Mouse (Mus musculus) kidney, embryonic 14.5 days (tissue): ENCODE measurements around the gene Nptx2. TPM values are rescaled to one million over a fixed set of nuclear protein-coding genes. Genes with fewer than 3 reads are reported as not detected.

Source experiments
- ATAC-seq: fragments of 200-750 bp; cut with Nextera tagmentation; 2 replicates; pipeline ENCODE4 v1.8.0; 2017; ENCODE audit warnings: moderate number of reproducible peaks, mild to moderate bottlenecking, moderate TSS enrichment, moderate library complexity; ENCODE audit not compliant: low FRiP score, low TSS enrichment
- H3K27ac ChIP-seq: fragments of 300-500 bp; sonication (generic); 2 replicates; pipeline ENCODE4 v1.5.1; 2014; ENCODE audit warnings: low read depth, mild to moderate bottlenecking, low read length, moderate library complexity, mixed read lengths
- H3K27me3 ChIP-seq: fragments of 300-500 bp; sonication (generic); 2 replicates; pipeline ENCODE4 v1.6.1; 2014; ENCODE audit warnings: mild to moderate bottlenecking, low read length; ENCODE audit not compliant: control insufficient read depth, insufficient read depth
- H3K36me3 ChIP-seq: fragments of 300-500 bp; sonication (generic); 2 replicates; pipeline ENCODE4 v1.6.1; 2014; ENCODE audit warnings: low read length, mixed read lengths; ENCODE audit not compliant: control insufficient read depth, insufficient read depth
- H3K4me1 ChIP-seq: fragments of 300-500 bp; sonication (generic); 2 replicates; pipeline ENCODE4 v1.6.1; 2014; ENCODE audit warnings: low read length, mixed read lengths; ENCODE audit not compliant: control insufficient read depth, insufficient read depth
- H3K4me2 ChIP-seq: fragments of 300-500 bp; sonication (generic); replicated peaks from 2 replicates; pipeline ENCODE4 v1.6.1; 2014; ENCODE audit warnings: low read depth, mild to moderate bottlenecking, low read length
- H3K4me3 ChIP-seq: fragments of 300-500 bp; sonication (generic); 2 replicates; pipeline ENCODE4 v1.5.1; 2014; ENCODE audit warnings: mild to moderate bottlenecking, low read length
- H3K9ac ChIP-seq: fragments of 300-500 bp; sonication (generic); 2 replicates; pipeline ENCODE4 v1.6.1; 2014; ENCODE audit warnings: low read depth, mild to moderate bottlenecking, low read length, moderate library complexity
- H3K9me3 ChIP-seq: fragments of 300-500 bp; sonication (generic); 2 replicates; pipeline ENCODE4 v1.6.1; 2016; ENCODE audit warnings: low read length; ENCODE audit not compliant: control insufficient read depth
- WGBS: fragments of 180-500 bp; shearing (Covaris S2); extraction: QIAGEN DNeasy Blood & Tissue Kit; methylation state at CpG from one replicate; pipeline ENCODE4 v1.1.7; 2014; 5-methylcytosine and 5-hydroxymethylcytosine counted together
- polyA plus RNA-seq: library from polyadenylated mRNA; unstranded; fragments of >200 nt; fragmentation: Nextera tagmentation; extraction: Ambion mirVana; gene quantifications from 2 replicates; pipeline ENCODE4 v1.2.1, GENCODE M21; 2014

Nptx2 gene
- polyA plus RNA-seq, result 0.59 and 0.80 TPM in 2 replicates

GRCm38 (mm10) chr5:144545653-144546422 lies at the start of gene Nptx2:
Gene Nptx2 (plus strand): TSS chr5:144545902.
- Histone ChIP-seq H3K27ac (no peak within 1 kb of the TSS), H3K27me3 (peaks cover 60% of the 10 kb centered on the region), H3K4me1 (no peaks in the 10 kb centered on the region), H3K9ac (peak within 1 kb of the TSS; percentile 31; the same call in 1 of the 2 replicates), H3K4me2 (peak within 1 kb of the TSS; percentile 46), H3K9me3 (no peaks in the 10 kb centered on the region), H3K36me3 (no peaks in the 10 kb centered on the region), H3K4me3 (peak within 1 kb of the TSS; percentile 34)
- ATAC-seq, result peak; percentile 99
- under 1% methylated on average over 90 of the region's 99 CpGs for WGBS

GRCm38 (mm10) chr5:144496481-144496880 lies 49.2 kb upstream of the Nptx2 start:
- no peaks in the 10 kb centered on the region for H3K27me3 ChIP-seq
- H3K27ac ChIP-seq, result no peak overlapping the region
- no peak for ATAC-seq
- no peaks in the 10 kb centered on the region for H3K36me3 ChIP-seq
- H3K9me3 ChIP-seq, result no peaks in the 10 kb centered on the region
- H3K4me1 ChIP-seq, result no peaks in the 10 kb centered on the region
- no peak overlapping the region for H3K4me2 ChIP-seq
- H3K9ac ChIP-seq, result no peak overlapping the region
- H3K4me3 ChIP-seq, result no peak overlapping the region
- 87% methylated on average over 7 of the region's 7 CpGs for WGBS

GRCm38 (mm10) chr5:144504239-144504638 lies 41.5 kb upstream of the Nptx2 start:
- Histone ChIP-seq H3K27ac (no peak overlapping the region), H3K4me1 (no peaks in the 10 kb centered on the region), H3K9ac (no peak overlapping the region), H3K36me3 (no peaks in the 10 kb centered on the region), H3K4me2 (no peak overlapping the region), H3K9me3 (no peaks in the 10 kb centered on the region), H3K27me3 (no peaks in the 10 kb centered on the region), H3K4me3 (no peak overlapping the region)
- 93% methylated on average over 10 of the region's 10 CpGs for WGBS
- ATAC-seq, result no peak

- H3K4me3 ChIP-seq, result no peak overlapping the region
- H3K27ac ChIP-seq, result no peak overlapping the region
- no peaks in the 10 kb centered on the region for H3K4me1 ChIP-seq
- no peak overlapping the region for H3K9ac ChIP-seq
- no peaks in the 10 kb centered on the region for H3K27me3 ChIP-seq
- no peaks in the 10 kb centered on the region for H3K36me3 ChIP-seq
- 100% methylated on average over 2 of the region's 2 CpGs for WGBS
- H3K4me2 ChIP-seq, result no peak overlapping the region
- no peaks in the 10 kb centered on the region for H3K9me3 ChIP-seq
- no peak for ATAC-seq
These were observed 40.0 kb upstream of the Nptx2 start for GRCm38 (mm10) chr5:144505731-144506130.

- H3K4me2 ChIP-seq, result no peak overlapping the region
- no peaks in the 10 kb centered on the region for H3K27me3 ChIP-seq
- 79% methylated on average over 4 of the region's 4 CpGs for WGBS
- no peak for ATAC-seq
- H3K9me3 ChIP-seq, result no peaks in the 10 kb centered on the region
- H3K4me1 ChIP-seq, result no peaks in the 10 kb centered on the region
- no peak overlapping the region for H3K27ac ChIP-seq
- H3K9ac ChIP-seq, result no peak overlapping the region
- H3K36me3 ChIP-seq, result no peaks in the 10 kb centered on the region
- H3K4me3 ChIP-seq, result no peak overlapping the region
These were observed 39.5 kb upstream of the Nptx2 start for GRCm38 (mm10) chr5:144506156-144506555.

- Histone ChIP-seq H3K36me3 (no peaks in the 10 kb centered on the region), H3K9ac (no peak overlapping the region), H3K4me2 (no peak overlapping the region), H3K4me1 (no peaks in the 10 kb centered on the region), H3K9me3 (no peaks in the 10 kb centered on the region), H3K27ac (no peak overlapping the region), H3K4me3 (no peak overlapping the region), H3K27me3 (no peaks in the 10 kb centered on the region)
- no peak for ATAC-seq
- WGBS, result 31% methylated on average over 26 of the region's 26 CpGs
These were observed 38.8 kb upstream of the Nptx2 start for GRCm38 (mm10) chr5:144506689-144507552.

- Histone ChIP-seq H3K9ac (no peak overlapping the region), H3K9me3 (no peaks in the 10 kb centered on the region), H3K4me1 (no peaks in the 10 kb centered on the region), H3K27ac (no peak overlapping the region), H3K27me3 (no peaks in the 10 kb centered on the region), H3K36me3 (no peaks in the 10 kb centered on the region), H3K4me3 (no peak overlapping the region), H3K4me2 (no peak overlapping the region)
- 67% methylated on average over 7 of the region's 7 CpGs for WGBS
- no peak for ATAC-seq
These were observed 36.3 kb upstream of the Nptx2 start for GRCm38 (mm10) chr5:144509431-144509830.

- Histone ChIP-seq H3K4me1 (no peaks in the 10 kb centered on the region), H3K9me3 (no peaks in the 10 kb centered on the region), H3K27ac (no peak overlapping the region), H3K4me2 (no peak overlapping the region), H3K27me3 (no peaks in the 10 kb centered on the region), H3K36me3 (no peaks in the 10 kb centered on the region), H3K4me3 (no peak overlapping the region), H3K9ac (no peak overlapping the region)
- WGBS, result 68% methylated on average over 6 of the region's 6 CpGs
- ATAC-seq, result no peak
These were observed 31.0 kb upstream of the Nptx2 start for GRCm38 (mm10) chr5:144514738-144515137.

GRCm38 (mm10) chr5:144515241-144515640 lies 30.5 kb upstream of the Nptx2 start:
- no peaks in the 10 kb centered on the region for H3K4me1 ChIP-seq
- 73% methylated on average over 4 of the region's 4 CpGs for WGBS

More at GRCm38 (mm10) chr5:144515241-144515640, 30.5 kb upstream of the Nptx2 start:
- no peak overlapping the region for H3K9ac ChIP-seq
- H3K27me3 ChIP-seq, result no peaks in the 10 kb centered on the region
- ATAC-seq, result no peak
- H3K4me3 ChIP-seq, result no peak overlapping the region
- no peak overlapping the region for H3K4me2 ChIP-seq
- H3K9me3 ChIP-seq, result no peaks in the 10 kb centered on the region
- no peaks in the 10 kb centered on the region for H3K36me3 ChIP-seq
- no peak overlapping the region for H3K27ac ChIP-seq
